Mouse (Mus musculus) olfactory bulb, adult 2 months (tissue): ENCODE results near the gene Adcy5.

ENCODE experiments used
- CTCF ChIP-seq: fragments of 200-500 bp; IDR thresholded peaks from 2 replicates; pipeline ENCODE4 v1.5.1; 2012; ENCODE audit warnings: low read depth, mild to moderate bottlenecking, low read length, moderate library complexity; ENCODE audit not compliant: insufficient read depth
- POLR2A ChIP-seq: fragments of 200-500 bp; IDR thresholded peaks from 2 replicates; pipeline ENCODE4 v1.6.1; 2012; ENCODE audit warnings: mild to moderate bottlenecking, low read depth, low read length, moderate library complexity; ENCODE audit not compliant: insufficient read depth

DNA sequence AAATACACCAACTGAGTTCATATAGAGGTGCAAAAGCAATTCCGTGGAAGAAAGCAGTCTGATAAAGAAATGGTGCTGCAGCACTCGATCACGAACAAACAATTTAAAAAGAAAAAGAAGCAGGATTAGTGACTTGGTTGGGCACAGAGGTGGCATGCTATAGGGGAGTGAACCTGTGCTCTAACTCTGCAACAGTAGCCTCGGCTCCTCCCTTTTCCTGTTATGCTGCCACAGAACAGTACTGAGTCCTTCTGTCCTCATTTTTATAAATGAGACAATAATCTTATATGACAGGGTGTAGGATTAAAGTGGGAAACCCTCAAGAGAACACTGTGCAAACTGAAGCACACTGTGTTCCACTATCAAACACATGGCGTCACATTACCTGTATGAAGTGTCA lies 162.8 kb downstream of the Adcy5 start:
- TF ChIP-seq POLR2A (no peak), CTCF (no peak)
